Mouse (Mus musculus) heart, adult 8-10 months (tissue): ENCODE measurements around the gene Pigc. TPM values are rescaled to one million over a fixed set of nuclear protein-coding genes. Genes with fewer than 3 reads are reported as not detected.

ENCODE experiments used
- DNase-seq: peaks from one replicate; pipeline ENCODE4 v3.0.0; 2022; ENCODE audit warnings: low spot score
- total RNA-seq, 4 experiments: library from RNA; stranded (reverse); gene quantifications; 2 replicates each; pipeline ENCODE4 v1.2.4; 2022

Gene Pigc
- total RNA-seq, 4 experiments from 2014 or later: 10.0 to 11.2 (median 10.5) TPM

DNA sequence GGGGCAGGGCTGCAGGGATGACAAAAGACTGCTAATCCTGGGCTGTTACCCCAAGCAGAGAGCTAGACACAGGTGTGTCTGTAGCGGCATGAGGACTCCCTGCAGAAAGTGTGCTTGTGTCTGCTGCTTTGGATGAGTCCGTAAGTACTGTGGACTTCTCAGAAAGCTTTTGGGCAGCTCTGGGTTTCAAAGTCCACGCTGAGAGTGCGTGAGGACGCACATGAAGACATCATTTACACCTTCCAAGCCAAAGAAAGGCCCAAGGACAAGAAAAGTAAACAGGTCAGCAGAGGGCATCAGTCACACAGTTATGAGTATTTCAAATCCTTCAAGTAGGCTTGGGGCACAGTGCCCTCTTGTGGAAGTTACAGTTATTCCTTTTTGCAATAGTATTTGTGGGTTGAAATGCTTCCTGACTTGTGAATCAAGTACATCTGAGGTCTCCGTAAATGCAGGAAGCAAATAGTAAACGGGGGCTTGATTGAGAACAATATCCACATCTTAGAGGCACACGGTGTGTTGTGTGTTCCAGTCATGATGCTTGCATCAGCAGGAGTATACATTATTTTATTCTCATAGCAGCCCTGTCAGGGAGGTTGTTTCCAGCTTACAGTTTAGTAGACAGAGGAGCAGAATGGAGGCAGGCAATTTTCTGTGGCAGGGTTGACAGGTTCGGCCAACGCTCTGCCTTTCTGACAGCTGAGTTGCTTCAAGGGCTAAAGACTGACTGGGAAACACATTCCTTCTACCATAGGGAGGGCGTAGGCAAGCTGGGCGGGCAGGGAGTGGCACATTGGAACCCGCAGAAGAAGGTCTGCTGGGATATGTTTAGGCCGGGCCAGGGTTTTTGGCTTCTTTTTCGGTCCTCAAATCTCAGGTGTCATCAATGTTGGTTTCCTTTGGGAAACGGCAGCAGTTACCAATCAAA is 7.5 kb downstream of the Pigc start:
- peak; percentile 89 for DNase-seq

GRCm38 (mm10) chr1:161977331-161977730 is 8.3 kb downstream of the Pigc start:
- DNase-seq: peak; percentile 34

DNA sequence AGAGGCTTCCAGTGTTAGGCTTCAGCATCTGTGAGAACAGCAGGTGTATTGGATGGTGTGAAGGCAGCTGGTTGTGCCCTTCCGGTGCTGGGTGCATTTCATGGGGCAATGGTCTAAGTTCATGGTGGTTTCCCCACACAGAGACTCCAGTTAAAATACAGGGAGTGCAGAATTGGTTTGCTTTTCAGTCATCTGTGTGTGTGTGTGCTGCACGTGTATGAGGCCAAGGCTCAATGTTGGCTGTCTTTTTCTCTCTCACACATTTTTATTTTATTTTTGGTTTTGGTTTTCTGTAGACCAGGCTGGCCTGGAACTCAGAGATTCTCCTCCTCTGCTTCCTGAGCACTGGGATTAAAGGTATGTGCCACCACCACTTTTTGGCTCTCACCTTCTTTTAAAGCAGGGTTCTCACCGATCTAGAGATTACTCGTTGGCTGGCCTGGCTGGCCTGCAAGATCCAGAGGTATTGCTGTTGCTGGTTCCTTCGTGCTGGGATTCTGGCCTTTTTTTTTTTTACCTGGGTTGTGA is 9.3 kb downstream of the Pigc start:
- DNase-seq: no peak

DNA sequence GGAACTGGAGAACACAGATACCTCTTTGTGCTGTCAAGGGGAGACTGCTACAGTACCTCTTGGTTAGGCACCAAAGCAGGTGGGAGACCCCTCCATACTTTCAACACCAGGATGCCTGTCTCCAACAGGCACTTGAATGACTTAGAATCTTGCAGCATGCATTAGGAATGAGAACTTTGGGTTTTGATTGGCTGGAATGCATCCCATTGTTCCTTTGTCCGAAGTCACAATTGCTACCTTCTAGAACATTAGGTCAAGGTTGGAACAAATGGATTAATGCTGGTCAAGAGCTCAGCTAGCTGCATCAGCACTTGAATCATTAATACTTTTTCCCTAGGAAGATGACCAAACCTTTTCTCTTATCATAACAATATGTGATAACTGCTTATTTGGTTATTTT is 10.6 kb downstream of the Pigc start, which contains the start of gene 4930558K02Rik:
Gene 4930558K02Rik (minus strand): TSS at position 101 of the 400 bp plus-strand sequence.
- no peak for DNase-seq

GRCm38 (mm10) chr1:161980046-161980445 is 11.1 kb downstream of the Pigc start:
- no peak for DNase-seq

GRCm38 (mm10) chr1:161980626-161981298 is 11.8 kb downstream of the Pigc start:
- no peak for DNase-seq

- DNase-seq: peak; percentile 49
These were observed 14.5 kb downstream of the Pigc start for GRCm38 (mm10) chr1:161983451-161983850.

DNA sequence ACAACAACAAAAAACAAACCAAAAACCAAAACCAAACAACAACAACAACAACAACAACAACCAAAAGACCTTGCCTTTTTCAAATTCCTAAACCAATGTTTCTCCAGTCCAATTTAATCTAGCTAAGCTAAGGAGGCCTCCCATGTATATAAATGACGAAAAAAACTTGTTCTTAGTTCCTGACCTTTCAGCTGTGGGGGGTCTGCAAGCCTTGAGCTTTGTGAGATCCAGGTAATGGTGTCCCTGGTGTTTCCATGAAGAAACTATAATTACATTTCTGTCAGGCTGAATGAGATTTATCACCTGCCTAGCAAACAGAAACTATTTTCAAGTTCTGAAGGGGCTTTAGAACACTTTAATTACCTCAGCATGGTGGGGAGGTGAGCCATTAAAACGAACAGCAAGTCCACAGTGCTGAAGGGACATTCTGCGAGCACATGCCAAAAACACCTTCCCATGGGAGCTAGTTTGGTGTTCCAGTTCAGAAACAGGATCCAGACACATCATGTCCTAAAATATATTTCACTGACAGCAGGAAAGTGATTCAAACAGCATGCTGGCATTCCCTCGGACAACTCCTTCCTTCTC is 15.1 kb downstream of the Pigc start:
- peak; percentile 74 for DNase-seq

GRCm38 (mm10) chr1:161990684-161991578 is 21.9 kb downstream of the Pigc start:
- DNase-seq: no peak

DNA sequence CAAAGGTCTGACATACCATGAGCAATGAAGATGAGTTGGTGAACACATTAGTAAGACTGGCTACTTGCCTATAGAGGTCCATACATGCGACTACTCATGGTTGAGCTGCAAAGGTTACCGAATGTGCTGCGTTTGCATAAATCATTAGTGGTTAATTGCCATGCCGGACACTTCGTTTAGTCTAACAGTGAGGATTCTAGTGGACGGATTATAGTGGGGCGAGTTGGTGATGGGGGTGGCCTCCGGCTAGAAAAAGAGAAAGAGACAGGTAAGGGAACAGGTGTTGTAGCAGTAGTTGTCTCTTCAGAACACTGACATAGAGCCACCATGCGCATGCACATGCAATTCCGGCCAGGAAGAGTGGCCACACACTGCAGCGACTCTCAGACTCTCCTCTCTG is 22.9 kb downstream of the Pigc start:
- no peak for DNase-seq

DNA sequence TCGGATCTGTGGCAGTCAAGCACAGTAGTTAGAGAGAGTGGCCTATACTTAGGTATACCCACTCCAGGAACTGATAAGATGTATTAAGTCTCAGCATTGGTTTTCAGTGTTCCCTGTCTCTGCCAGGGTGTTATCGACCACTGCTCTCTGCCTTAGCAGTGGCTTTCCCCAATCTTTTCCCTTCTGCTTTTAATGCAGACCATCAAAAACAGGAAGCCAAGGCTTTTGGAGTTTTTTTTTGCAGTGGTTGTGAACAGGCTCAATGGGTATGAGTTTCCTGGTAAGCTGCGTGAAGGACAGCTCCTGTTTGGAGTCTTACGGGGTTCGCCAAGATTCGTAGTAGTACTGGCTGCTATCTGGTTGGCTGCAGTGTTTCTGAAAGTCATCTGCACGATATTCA is 23.4 kb downstream of the Pigc start:
- no peak for DNase-seq

DNA sequence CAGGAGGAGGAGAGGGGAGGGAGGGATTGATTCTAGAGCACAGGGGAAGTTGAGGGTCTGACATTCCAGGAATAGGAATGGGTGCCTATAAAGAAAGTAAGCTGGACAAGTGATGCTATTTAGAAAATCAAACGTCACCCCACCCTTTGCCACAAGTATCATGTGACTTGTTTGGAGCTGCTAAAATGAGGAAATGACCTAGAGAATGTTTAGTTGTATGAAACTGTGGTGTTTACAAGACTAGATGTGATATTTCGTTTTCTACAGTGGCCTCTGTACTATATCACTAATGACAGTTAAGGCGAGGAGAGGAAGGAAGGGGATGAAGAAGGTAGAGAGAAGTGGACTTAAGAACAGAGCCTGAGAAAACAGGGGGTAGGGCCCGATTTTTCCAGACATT is 29.8 kb downstream of the Pigc start:
- DNase-seq: no peak

GRCm38 (mm10) chr1:161999338-161999737 is 30.4 kb downstream of the Pigc start:
- no peak for DNase-seq

DNA sequence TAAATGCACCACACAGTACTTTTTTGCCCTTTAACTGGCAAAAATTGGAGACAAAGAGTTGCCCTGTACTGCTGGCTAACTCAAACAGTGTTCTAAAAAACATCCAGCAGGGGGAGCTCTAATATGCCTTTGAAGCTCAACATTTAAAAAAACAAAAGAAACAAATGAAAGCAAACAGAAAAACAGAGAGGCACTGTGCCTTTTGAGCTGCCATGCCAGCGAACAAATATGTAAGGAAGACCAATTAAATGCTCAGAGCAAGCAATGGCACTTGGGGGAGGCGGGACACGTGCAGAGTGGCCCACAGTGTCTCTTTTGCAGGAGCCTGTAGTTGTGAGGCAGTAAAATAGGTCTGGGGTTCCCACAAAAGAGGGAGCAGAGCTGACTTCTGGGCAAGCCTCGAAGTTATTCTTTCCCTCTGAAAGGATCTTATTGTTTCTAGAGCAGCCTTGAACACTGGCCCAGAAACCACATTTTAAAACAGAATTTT is 30.9 kb downstream of the Pigc start:
- peak; percentile 83 for DNase-seq

DNA sequence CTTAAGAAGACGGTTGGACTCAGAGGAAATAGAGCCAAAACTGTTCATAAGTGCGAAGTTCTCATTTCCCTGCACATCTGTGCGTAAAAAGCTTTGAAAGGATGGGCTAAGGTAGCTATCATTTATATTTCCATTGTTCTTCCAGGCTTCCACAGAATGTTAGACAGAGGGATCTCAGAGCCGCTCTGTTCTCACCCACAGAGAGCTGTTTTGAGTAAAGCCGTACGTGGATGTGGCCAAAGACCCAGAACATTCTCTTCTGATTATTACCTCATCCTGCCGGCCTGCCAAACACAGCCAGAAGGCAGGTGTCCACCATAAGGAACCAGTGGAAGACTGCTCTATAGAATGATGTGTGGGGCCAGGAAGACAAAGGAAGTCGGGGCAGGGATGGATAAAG is 32.3 kb downstream of the Pigc start:
- peak; percentile 40 for DNase-seq

- peak; percentile 8 for DNase-seq
These were observed 34.9 kb downstream of the Pigc start for GRCm38 (mm10) chr1:162003729-162004517.

DNA sequence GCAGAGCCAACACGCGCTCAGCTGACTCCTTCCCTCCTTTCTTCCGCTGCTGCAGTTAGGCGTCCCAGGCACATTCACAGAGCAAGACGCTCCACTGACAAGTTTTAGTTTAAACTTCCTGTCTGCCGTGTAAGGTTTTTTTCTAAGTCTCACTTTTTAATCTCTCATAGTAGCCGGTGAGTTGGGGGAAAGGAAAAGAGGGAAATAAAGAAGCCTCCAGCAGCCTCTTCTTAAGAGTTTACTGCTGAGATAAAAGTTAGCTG is 35.5 kb downstream of the Pigc start:
- DNase-seq: no peak

GRCm38 (mm10) chr1:162004821-162005770 is 36.1 kb downstream of the Pigc start:
- DNase-seq: peak; percentile 66

DNA sequence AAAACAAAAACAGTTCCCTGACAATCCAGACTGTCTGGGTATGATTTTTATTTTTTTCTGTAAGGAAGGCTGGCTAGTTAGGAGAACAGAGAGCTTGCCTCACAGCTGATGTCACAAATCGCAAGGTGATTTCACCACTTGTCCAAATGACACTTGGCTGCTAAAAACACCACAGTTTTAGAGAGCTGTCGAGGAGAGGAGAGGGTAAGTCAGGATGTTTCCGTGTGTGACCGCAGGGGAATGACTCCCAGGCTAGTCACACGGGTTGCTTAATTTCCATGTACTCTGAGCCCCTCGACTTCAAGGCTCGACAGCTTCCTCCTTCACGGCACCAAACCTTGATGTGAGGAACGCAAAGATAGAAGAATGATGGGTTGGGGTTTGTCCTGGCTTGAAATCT is 37.1 kb downstream of the Pigc start:
- no peak for DNase-seq
